Mouse (Mus musculus) limb, embryonic 14.5 days (tissue): ENCODE measurements around the gene Zfp26. TPM values are rescaled to one million over a fixed set of nuclear protein-coding genes. Genes with fewer than 3 reads are reported as not detected.

Source experiments
- ATAC-seq: fragments of 200-750 bp; cut with Nextera tagmentation; 2 replicates; pipeline ENCODE4 v1.8.0; 2017; ENCODE audit warnings: low read depth, moderate number of reproducible peaks, moderate TSS enrichment; ENCODE audit not compliant: low FRiP score
- DNase-seq: peaks from one replicate; pipeline ENCODE4 v3.0.0-alpha.2; 2015; ENCODE audit warnings: low spot score
- H3K27ac ChIP-seq: fragments of 300-500 bp; sonication (generic); replicated peaks from 2 replicates; pipeline ENCODE4 v1.5.1; 2014; ENCODE audit warnings: low read depth, mild to moderate bottlenecking, low read length, moderate library complexity, mixed read lengths
- H3K27me3 ChIP-seq: fragments of 300-500 bp; sonication (generic); 2 replicates; pipeline ENCODE4 v1.6.1; 2014; ENCODE audit warnings: low read length, mixed read lengths; ENCODE audit not compliant: control insufficient read depth, insufficient read depth
- H3K36me3 ChIP-seq: fragments of 300-500 bp; sonication (generic); 2 replicates; pipeline ENCODE4 v1.6.1; 2014; ENCODE audit warnings: mild to moderate bottlenecking, low read length, moderate library complexity, mixed read lengths; ENCODE audit not compliant: control insufficient read depth, insufficient read depth
- H3K4me1 ChIP-seq: fragments of 300-500 bp; sonication (generic); 2 replicates; pipeline ENCODE4 v1.6.1; 2014; ENCODE audit warnings: antibody characterized with exemption, low read length, mixed read lengths; ENCODE audit not compliant: control insufficient read depth, insufficient read depth
- H3K4me2 ChIP-seq: fragments of 300-500 bp; sonication (generic); replicated peaks from 2 replicates; pipeline ENCODE4 v1.6.1; 2014; ENCODE audit warnings: low read depth, mild to moderate bottlenecking, low read length, moderate library complexity; ENCODE audit not compliant: severe bottlenecking
- H3K4me3 ChIP-seq: fragments of 300-500 bp; sonication (generic); replicated peaks from 2 replicates; pipeline ENCODE4 v1.5.1; 2014; ENCODE audit warnings: low read length
- H3K9ac ChIP-seq: fragments of 300-500 bp; sonication (generic); 2 replicates; pipeline ENCODE4 v1.6.1; 2014; ENCODE audit warnings: mild to moderate bottlenecking, low read depth, low read length, moderate library complexity; ENCODE audit not compliant: severe bottlenecking
- H3K9me3 ChIP-seq: fragments of 300-500 bp; sonication (generic); 2 replicates; pipeline ENCODE4 v1.6.1; 2016; ENCODE audit warnings: low read length; ENCODE audit not compliant: control insufficient read depth
- POLR2A ChIP-seq: fragments of 200-500 bp; IDR thresholded peaks from 2 replicates; pipeline ENCODE4 v1.8.0; 2012; ENCODE audit warnings: inconsistent platforms, mild to moderate bottlenecking, moderate library complexity, borderline replicate concordance; ENCODE audit not compliant: insufficient read depth, insufficient read length; ENCODE audit errors: extremely low read depth
- WGBS: fragments of 180-500 bp; shearing (Covaris S2); extraction: QIAGEN DNeasy Blood & Tissue Kit; methylation state at CpG from one replicate; pipeline ENCODE4 v1.1.7; 2014; 5-methylcytosine and 5-hydroxymethylcytosine counted together
- polyA plus RNA-seq, 2 experiments: library from polyadenylated mRNA; depleted of rRNA in 1 of 2; stranded (reverse) in 1 of 2; unstranded in 1 of 2; fragments of >200 nt; fragmentation: Nextera tagmentation in 1 of 2; extraction: Ambion mirVana in 1 of 2; gene quantifications; 2 replicates each; pipeline versions ENCODE4 v1.2.1 to v1.2.3; 2012 to 2014

Zfp26 gene
- polyA plus RNA-seq, 2 experiments: 12.1 to 25.9 TPM

- no peaks in the 10 kb centered on the region for H3K9me3 ChIP-seq
- peak overlapping the region; percentile 81 for H3K4me3 ChIP-seq
- no peak for TF ChIP-seq POLR2A
- peaks cover 9% of the 10 kb centered on the region; the same call in 1 of the 2 replicates for H3K4me1 ChIP-seq
- peaks cover 23% of the 10 kb centered on the region for H3K36me3 ChIP-seq
- peak overlapping the region; percentile 73 for H3K4me2 ChIP-seq
- peak overlapping the region; percentile 96 for H3K27ac ChIP-seq
- DNase-seq (no peak), ATAC-seq (no peak)
- peak overlapping the region; percentile 85 for H3K9ac ChIP-seq
- 10% methylated on average over 20 of the region's 20 CpGs for WGBS
- no peaks in the 10 kb centered on the region for H3K27me3 ChIP-seq
Measured at GRCm38 (mm10) chr9:20491858-20492526, 32.0 kb upstream of the Zfp26 start.

GRCm38 (mm10) chr9:20489536-20489935, 29.6 kb upstream of the Zfp26 start:
- ATAC-seq (no peak), DNase-seq (no peak)
- no peak overlapping the region for H3K9ac ChIP-seq
- H3K9me3 ChIP-seq: no peaks in the 10 kb centered on the region
- H3K4me2 ChIP-seq: no peak overlapping the region
- no peak overlapping the region for H3K27ac ChIP-seq
- peaks cover 27% of the 10 kb centered on the region for H3K36me3 ChIP-seq
- peaks cover 9% of the 10 kb centered on the region; the same call in 1 of the 2 replicates for H3K4me1 ChIP-seq
- TF ChIP-seq POLR2A: no peak
- no peak overlapping the region for H3K4me3 ChIP-seq
- no peaks in the 10 kb centered on the region for H3K27me3 ChIP-seq
- 92% methylated on average over 5 of the region's 5 CpGs for WGBS

DNA sequence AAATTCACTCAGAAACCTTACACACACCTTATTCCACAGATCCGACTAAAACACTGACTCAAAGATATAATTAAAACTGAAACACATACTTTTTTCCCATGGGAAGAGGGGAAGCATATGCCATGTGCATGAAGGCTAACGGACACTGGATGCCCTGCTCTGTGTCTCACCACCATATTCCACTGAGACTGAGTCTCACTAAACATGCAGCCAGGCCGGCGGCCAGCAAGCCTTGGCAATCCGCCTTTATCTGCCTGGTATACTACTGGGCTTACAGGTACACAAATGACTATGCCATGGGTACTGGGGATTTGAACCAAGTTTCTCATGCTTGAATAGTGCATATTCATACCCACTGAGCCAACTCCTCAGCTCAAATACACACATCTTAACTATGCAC, 19.4 kb upstream of the Zfp26 start:
- DNase-seq: no peak
- H3K9me3 ChIP-seq: no peaks in the 10 kb centered on the region
- H3K9ac ChIP-seq: no peak overlapping the region
- ATAC-seq: no peak
- no peak for TF ChIP-seq POLR2A
- no peak overlapping the region for H3K27ac ChIP-seq
- 89% methylated on average over 5 of the region's 5 CpGs for WGBS
- H3K4me1 ChIP-seq: no peaks in the 10 kb centered on the region
- H3K4me3 ChIP-seq: no peak overlapping the region
- no peaks in the 10 kb centered on the region for H3K27me3 ChIP-seq
- H3K36me3 ChIP-seq: peaks cover 62% of the 10 kb centered on the region
- H3K4me2 ChIP-seq: no peak overlapping the region

- WGBS: 96% methylated on average over 1 of the region's 1 CpGs
- no peak overlapping the region for H3K27ac ChIP-seq
- no peaks in the 10 kb centered on the region for H3K4me1 ChIP-seq
- no peak overlapping the region for H3K4me3 ChIP-seq
- no peaks in the 10 kb centered on the region for H3K9me3 ChIP-seq
- H3K27me3 ChIP-seq: no peaks in the 10 kb centered on the region
- H3K4me2 ChIP-seq: no peak overlapping the region
- TF ChIP-seq POLR2A: no peak
- H3K36me3 ChIP-seq: peaks cover 72% of the 10 kb centered on the region
- no peak for ATAC-seq
- no peak for DNase-seq
- no peak overlapping the region for H3K9ac ChIP-seq
Measured at GRCm38 (mm10) chr9:20476632-20477031, 16.7 kb upstream of the Zfp26 start.

GRCm38 (mm10) chr9:20466761-20467442, 6.9 kb upstream of the Zfp26 start:
- DNase-seq (peak; percentile 82), ATAC-seq (peak; percentile 37; the same call in 1 of the 2 replicates)
- peaks cover 31% of the 10 kb centered on the region for H3K36me3 ChIP-seq
- no peak overlapping the region for H3K4me2 ChIP-seq
- H3K4me1 ChIP-seq: no peaks in the 10 kb centered on the region
- no peak overlapping the region for H3K27ac ChIP-seq
- H3K27me3 ChIP-seq: no peaks in the 10 kb centered on the region
- TF ChIP-seq POLR2A: no peak
- WGBS: 60% methylated on average over 7 of the region's 7 CpGs
- H3K4me3 ChIP-seq: no peak overlapping the region
- peaks cover 15% of the 10 kb centered on the region; the same call in 1 of the 2 replicates for H3K9me3 ChIP-seq
- H3K9ac ChIP-seq: no peak overlapping the region
